Mouse (Mus musculus) right cerebral cortex, postnatal 4 days (tissue): ENCODE results near the gene Prr29.

Experiments
- DNase-seq: peaks from one replicate; pipeline ENCODE4 v3.0.0-alpha.2; 2022

Prr29 gene

GRCm38 (mm10) chr11:106411157-106411556, 45.9 kb downstream of the Prr29 start:
- DNase-seq: no peak

GRCm38 (mm10) chr11:106412641-106413360, 47.5 kb downstream of the Prr29 start:
- DNase-seq: no peak

- DNase-seq: no peak
These were observed 51.1 kb downstream of the Prr29 start for GRCm38 (mm10) chr11:106416331-106416730.

- DNase-seq: no peak
These were observed 52.6 kb downstream of the Prr29 start for GRCm38 (mm10) chr11:106417860-106418259.

GRCm38 (mm10) chr11:106418622-106419196, 53.4 kb downstream of the Prr29 start:
- DNase-seq: peak; percentile 82

- no peak for DNase-seq
These were observed 54.2 kb downstream of the Prr29 start for GRCm38 (mm10) chr11:106419262-106420102.

GRCm38 (mm10) chr11:106425201-106425600, 59.9 kb downstream of the Prr29 start:
- no peak for DNase-seq

GRCm38 (mm10) chr11:106426447-106426846, 61.2 kb downstream of the Prr29 start:
- no peak for DNase-seq
